Mouse (Mus musculus): ENCODE data around the gene Dusp10.

GRCm38 (mm10) chr1:184048675-184049418 is 35.7 kb downstream of the Dusp10 start:
- TF ChIP-seq POLR2A (IDR thresholded peaks at IDR 0.05; ENCODE audit: insufficient read length, low read depth): no peak
- no peak for TF ChIP-seq USF1 (IDR thresholded peaks at IDR 0.05; ENCODE audit: low read depth)
- no peak for TF ChIP-seq CEBPB (IDR thresholded peaks at IDR 0.05; ENCODE audit: insufficient read depth, poor library complexity, severe bottlenecking)
- TF ChIP-seq MAX (IDR thresholded peaks at IDR 0.05; ENCODE audit: low read depth): no peak
- no peak for TF ChIP-seq TCF12 (IDR thresholded peaks at IDR 0.05; ENCODE audit: insufficient read depth, poor library complexity, severe bottlenecking)
- TF ChIP-seq POLR2AphosphoS2 (IDR thresholded peaks at IDR 0.05; ENCODE audit: insufficient read length, low read depth): no peak
- TF ChIP-seq MYOG (IDR thresholded peaks at IDR 0.05; ENCODE audit: control insufficient read depth in 1 of 3, insufficient read depth in 1 of 3, insufficient read length in 2 of 3, low read depth in 2 of 3): no peak

Measured in myocyte (in vitro differentiated cells).